ENCODE assay signal across 8 mouse cellular contexts in the genomic region with DNA sequence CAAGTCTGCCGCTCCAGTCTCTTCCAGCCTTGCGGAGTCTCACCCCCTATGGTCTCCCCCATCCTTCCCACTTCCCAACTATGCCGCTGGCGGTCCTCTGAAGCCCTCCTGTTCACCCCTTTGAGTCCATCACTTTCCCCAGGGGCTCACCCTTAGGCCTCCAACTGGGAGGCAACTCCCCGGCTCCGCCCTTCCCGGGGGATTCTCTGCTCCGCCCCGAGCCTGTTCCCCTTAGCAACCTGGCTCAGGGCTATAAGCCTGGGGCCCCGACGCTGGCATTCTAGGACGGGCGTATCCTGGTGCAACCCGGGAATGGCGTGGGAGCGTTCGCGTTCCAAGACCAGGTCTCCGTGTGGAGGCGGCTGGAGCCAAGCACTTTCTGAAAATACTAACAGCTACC. TPM values are rescaled to one million over a fixed set of nuclear protein-coding genes. Genes with fewer than 3 reads are reported as not detected.
DNase-seq lines count a peak whose midpoint lies in the region; ATAC-seq lines count a peak whose summit lies in the region.

Cd82 (minus strand) TSS at position 381 of the 400 bp plus-strand sequence.

- peak; percentile 81 for ATAC-seq in forebrain, embryonic 12.5 days (ENCODE audit: low FRiP score)

- intact Hi-C loops in heart, postnatal 25 days (cut with DNase I): no loop called here

- peak within 1 kb of the TSS; percentile 72 for H3K4me2 ChIP-seq in forebrain, embryonic 12.5 days

- peaks cover 5% of the 10 kb centered on the region; the same call in 1 of the 2 replicates for H3K9me3 ChIP-seq in forebrain, embryonic 12.5 days

- DNase-seq in ES-CJ7 (ENCODE audit: low read depth, low spot score): peak; percentile 70
- DNase-seq in adrenal gland, adult 2 months: peak; percentile 94
- peak; percentile 69 for DNase-seq in heart, postnatal 25 days (ENCODE audit: low spot score)
- peak; percentile 29 for DNase-seq in layer of hippocampus, adult 9-11 months
- peak; percentile 76 for DNase-seq in lung, postnatal 25 days (ENCODE audit: low spot score)
- DNase-seq in retina, postnatal 7 days (ENCODE audit: low read depth, low spot score): peak; percentile 57
- no peak for DNase-seq in cerebellum, postnatal 14 days

- H3K27me3 ChIP-seq in forebrain, embryonic 12.5 days: peaks cover 40% of the 10 kb centered on the region

- H3K27ac ChIP-seq in forebrain, embryonic 12.5 days: peak within 1 kb of the TSS; percentile 70

- peaks cover 19% of the 10 kb centered on the region for H3K4me1 ChIP-seq in forebrain, embryonic 12.5 days

- 2% methylated on average over 20 of the region's 20 CpGs for WGBS in forebrain, embryonic 12.5 days

- peak within 1 kb of the TSS; percentile 40 for H3K4me3 ChIP-seq in forebrain, embryonic 12.5 days (replicated peaks)

- H3K9ac ChIP-seq in forebrain, embryonic 12.5 days: peak within 1 kb of the TSS; percentile 52; the same call in 1 of the 2 replicates

- H3K36me3 ChIP-seq in forebrain, embryonic 12.5 days (replicated peaks): no peaks in the 10 kb centered on the region

RNA-seq across cellular contexts. Expression of gene Cd82, which starts in this region (rescaled TPM):
- total RNA-seq in adrenal gland, adult 2 months (2021): 10 to 100 TPM; 58.9 to 83.2 TPM
- polyA plus RNA-seq in adrenal gland, adult 2 months (2012; rRNA removed): 125 and 137 TPM in 2 replicates
- 9.1 and 10.6 TPM in 2 replicates for polyA plus RNA-seq in forebrain, embryonic 12.5 days (2016; fragmentation: Nextera tagmentation; extraction: Ambion mirVana)
- total RNA-seq in heart, postnatal 25 days (2021): 10 to 100 TPM; 11.9 to 12.6 TPM

Comparison
In these comparisons a context has a peak if more than half of its experiments do, and no peak if none do; other contexts are left out.
1. RNA of gene Cd82 (total RNA-seq): 58.9 to 83.2 TPM in adrenal gland, adult 2 months; 11.9 to 12.6 TPM in heart, postnatal 25 days; every median in the first group is over 4 times any median in the second.
2. RNA of gene Cd82 (polyA plus RNA-seq): 125 to 137 TPM in adrenal gland, adult 2 months; 9.1 to 10.6 TPM in forebrain, embryonic 12.5 days; every median in the first group is over 10 times any median in the second.
3. DNase-seq: peak in ES-CJ7 (single experiment), adrenal gland, adult 2 months (single experiment), heart, postnatal 25 days (single experiment), layer of hippocampus, adult 9-11 months (single experiment), lung, postnatal 25 days (single experiment) and retina, postnatal 7 days (single experiment); none in cerebellum, postnatal 14 days (0 of 2).